Mouse (Mus musculus): ENCODE data around the gene Meltf. TPM values are rescaled to one million over a fixed set of nuclear protein-coding genes. Genes with fewer than 3 reads are reported as not detected.

The Meltf gene
- 0.09 TPM in 2 replicates for polyA plus RNA-seq (2016; fragmentation: Nextera tagmentation; extraction: Ambion mirVana)

DNA sequence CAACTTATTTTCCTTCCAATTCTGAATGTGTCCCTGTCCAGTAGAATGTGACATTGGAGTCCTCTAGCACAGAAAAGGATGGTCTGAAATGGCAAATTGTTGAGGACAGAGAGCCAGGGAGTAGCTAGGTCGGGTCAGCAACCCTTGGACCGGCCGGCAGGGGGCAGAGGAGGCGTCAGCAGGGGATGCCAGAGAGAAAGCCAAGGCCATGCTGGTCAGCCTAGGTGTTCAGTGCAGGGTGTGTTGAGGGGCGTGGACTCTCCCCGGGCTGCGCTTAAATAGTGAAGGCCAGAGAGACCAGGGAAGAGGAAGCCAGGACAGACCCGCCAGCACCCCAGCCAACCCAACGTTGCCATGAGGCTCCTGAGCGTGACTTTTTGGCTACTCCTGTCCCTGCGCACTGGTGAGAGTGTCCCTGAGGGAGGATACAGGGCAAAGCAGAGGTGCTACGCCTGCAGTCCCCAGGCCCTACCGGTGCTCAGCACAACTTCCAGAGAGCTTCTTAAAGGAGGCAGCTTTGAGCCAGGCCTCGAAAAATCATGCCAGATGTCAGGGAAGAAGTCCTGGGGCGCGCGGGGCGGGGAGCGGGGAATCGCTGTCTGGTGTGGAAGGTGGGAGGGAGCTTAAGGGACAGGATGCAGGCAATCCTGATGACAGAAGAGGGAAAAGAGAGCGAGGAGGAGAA, at the start of gene Meltf:
Gene Meltf, plus strand, starts transcription at position 238 of the 685 bp plus-strand sequence.
- WGBS: 37% methylated on average over 21 of the region's 21 CpGs
- H3K4me1 ChIP-seq: peaks cover 20% of the 10 kb centered on the region
- H3K9me3 ChIP-seq: no peaks in the 10 kb centered on the region
- no peak within 1 kb of the TSS for H3K4me2 ChIP-seq
- H3K9ac ChIP-seq: no peak within 1 kb of the TSS
- no peaks in the 10 kb centered on the region; the same call in 1 of the 2 replicates for H3K27me3 ChIP-seq
- 0 out of 2 replicates have a peak, but pooled peaks have one; percentile 71 for ATAC-seq (ENCODE audit: low FRiP score)
- H3K4me3 ChIP-seq (replicated peaks): no peak within 1 kb of the TSS
- H3K36me3 ChIP-seq (replicated peaks): peaks cover 13% of the 10 kb centered on the region
- no peak within 1 kb of the TSS for H3K27ac ChIP-seq

DNA sequence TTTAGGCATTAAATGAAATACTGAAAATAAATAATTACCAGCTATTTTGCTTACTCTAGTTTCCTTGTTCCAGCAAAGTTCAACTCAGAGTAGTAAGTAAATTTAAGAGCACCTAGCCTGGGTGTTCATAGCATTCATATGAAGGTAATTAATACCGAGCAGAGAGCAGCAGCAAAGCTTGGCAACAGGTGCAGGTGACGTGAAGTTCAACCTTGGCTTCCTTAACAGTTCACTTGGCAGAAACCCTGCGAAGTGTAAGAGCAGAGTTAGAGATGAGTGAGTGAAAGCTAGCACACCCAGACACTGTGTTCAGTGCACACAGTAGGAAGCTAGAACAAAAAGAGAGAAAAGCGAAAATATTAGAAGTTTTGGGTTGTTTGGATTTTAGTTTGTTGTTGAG, 47.9 kb upstream of the Meltf start:
- WGBS: 91% methylated on average over 4 of the region's 4 CpGs
- Histone ChIP-seq H3K27ac (no peak overlapping the region), H3K4me2 (no peak overlapping the region), H3K27me3 (no peaks in the 10 kb centered on the region), H3K4me1 (peaks cover 3% of the 10 kb centered on the region; the same call in 1 of the 2 replicates), H3K9ac (no peak overlapping the region), H3K36me3 (replicated peaks) (0 out of 2 replicates have a peak, but pooled peaks cover 5% of the 10 kb centered on the region), H3K9me3 (no peaks in the 10 kb centered on the region), H3K4me3 (replicated peaks) (no peak overlapping the region)
- no peak for ATAC-seq (ENCODE audit: low FRiP score)

DNA sequence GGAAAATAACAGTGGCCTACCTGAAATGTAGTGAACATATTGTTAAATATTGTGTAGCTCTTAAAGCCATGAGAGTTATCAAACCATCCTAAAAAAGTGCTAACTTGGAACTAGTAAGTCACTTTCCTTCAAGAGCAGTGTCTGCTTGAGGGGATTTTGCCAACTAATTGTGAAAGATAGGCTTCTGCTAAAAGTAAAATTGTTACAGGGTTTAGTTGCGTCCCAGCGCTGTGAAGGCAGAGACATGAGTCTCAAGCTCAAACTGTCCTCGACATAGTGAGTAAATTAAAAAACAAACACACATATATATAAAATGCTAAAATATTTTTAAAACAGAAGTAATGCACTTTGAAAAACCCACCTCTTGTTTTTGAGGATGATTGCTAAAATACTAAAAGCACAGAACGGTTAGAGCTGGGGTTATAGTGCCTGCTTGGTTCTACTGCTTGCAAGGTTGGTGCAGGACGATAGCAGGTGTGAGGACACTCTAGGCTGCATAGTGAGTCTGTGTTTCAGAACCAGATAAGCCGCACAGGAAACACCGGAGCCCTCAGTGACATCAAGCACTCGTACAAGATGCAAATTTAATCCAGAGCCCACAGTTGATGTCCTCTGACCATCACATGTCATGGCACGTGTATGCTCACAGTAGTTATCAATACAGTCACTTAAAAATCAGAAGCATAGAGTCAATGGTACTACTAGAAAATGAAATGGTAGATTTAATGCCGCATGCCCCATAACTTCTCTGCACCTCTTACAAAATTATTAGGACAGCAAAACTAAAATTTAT, 45.8 kb upstream of the Meltf start:
- WGBS: 95% methylated on average over 10 of the region's 10 CpGs
- H3K4me1 ChIP-seq: no peaks in the 10 kb centered on the region
- ATAC-seq (ENCODE audit: low FRiP score): no peak

DNA sequence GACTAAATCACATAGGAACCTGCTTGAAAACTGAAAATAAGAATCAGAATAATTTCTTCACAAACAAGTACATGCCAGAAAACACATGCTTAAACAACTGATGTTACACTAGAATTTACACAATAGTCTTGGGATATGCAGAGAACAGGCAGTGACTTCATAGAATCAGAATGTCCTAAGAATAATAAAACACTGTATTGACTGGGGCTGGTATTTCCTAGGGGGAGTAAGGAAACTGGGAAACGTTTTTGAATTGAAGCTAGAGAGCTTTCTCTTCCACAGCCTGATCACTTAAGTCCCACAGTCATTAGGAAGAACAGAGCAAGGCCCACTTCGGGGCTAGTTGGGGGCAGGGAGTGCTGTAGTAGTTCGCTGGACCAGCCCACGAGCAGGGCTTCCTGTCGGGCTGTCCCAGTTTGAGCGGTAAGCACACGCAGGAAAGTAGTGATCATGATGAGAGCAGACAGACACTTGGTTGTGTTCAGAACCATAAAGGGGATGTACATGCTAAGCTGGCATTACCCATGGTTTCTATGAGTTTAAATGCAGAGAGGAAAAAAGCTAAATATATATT, 44.5 kb upstream of the Meltf start:
- Histone ChIP-seq H3K4me1 (no peaks in the 10 kb centered on the region), H3K9ac (no peak overlapping the region), H3K27ac (0 out of 2 replicates have a peak overlapping the region, but pooled peaks have one; percentile 33), H3K27me3 (no peaks in the 10 kb centered on the region), H3K36me3 (replicated peaks) (peaks cover 9% of the 10 kb centered on the region; the same call in 1 of the 2 replicates), H3K4me2 (no peak overlapping the region), H3K9me3 (no peaks in the 10 kb centered on the region), H3K4me3 (replicated peaks) (no peak overlapping the region)
- 69% methylated on average over 7 of the region's 7 CpGs for WGBS
- ATAC-seq (ENCODE audit: low FRiP score): no peak

More for the DNA sequence above, 45.8 kb upstream of the Meltf start:
- Histone ChIP-seq H3K4me3 (replicated peaks) (no peak overlapping the region), H3K4me2 (no peak overlapping the region), H3K9me3 (no peaks in the 10 kb centered on the region), H3K27me3 (no peaks in the 10 kb centered on the region), H3K36me3 (replicated peaks) (peaks cover 9% of the 10 kb centered on the region; the same call in 1 of the 2 replicates), H3K27ac (no peak overlapping the region), H3K9ac (no peak overlapping the region)

DNA sequence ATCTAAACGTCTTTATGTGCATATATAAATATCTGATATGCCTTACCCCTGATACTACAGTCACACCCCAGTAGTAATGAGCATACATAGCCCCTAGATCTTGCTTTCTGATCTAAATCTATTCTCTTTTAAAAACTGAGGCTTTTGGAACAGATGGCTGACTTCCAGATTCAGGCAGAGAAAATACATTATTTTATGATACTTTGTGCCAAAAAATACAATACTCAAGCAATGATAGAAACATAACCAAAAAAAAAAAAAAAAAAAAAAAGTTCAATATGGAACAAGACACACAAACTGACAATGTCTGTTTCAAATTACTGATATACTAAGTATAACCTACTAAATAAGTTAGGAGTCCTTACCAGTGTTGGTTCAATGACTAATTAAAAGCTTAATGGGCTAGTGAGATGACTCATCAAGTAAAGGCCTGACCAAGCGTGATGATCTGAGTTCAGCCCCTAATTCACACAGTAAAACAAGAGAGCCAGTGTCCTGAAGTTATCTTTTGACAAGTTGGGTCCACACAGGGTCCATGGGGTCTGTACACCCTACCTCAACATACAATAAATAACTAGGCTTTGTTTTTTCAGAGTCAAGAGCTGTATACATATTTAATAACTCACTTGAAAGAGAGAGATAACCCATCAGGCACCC, 43.8 kb upstream of the Meltf start:
- Histone ChIP-seq H3K9me3 (no peaks in the 10 kb centered on the region), H3K9ac (no peak overlapping the region), H3K27ac (no peak overlapping the region), H3K36me3 (replicated peaks) (peaks cover 9% of the 10 kb centered on the region; the same call in 1 of the 2 replicates), H3K4me2 (no peak overlapping the region), H3K4me1 (no peaks in the 10 kb centered on the region), H3K4me3 (replicated peaks) (no peak overlapping the region), H3K27me3 (no peaks in the 10 kb centered on the region)
- peak; percentile 49; the same call in 1 of the 2 replicates for ATAC-seq (ENCODE audit: low FRiP score)
- 74% methylated on average over 2 of the region's 2 CpGs for WGBS

DNA sequence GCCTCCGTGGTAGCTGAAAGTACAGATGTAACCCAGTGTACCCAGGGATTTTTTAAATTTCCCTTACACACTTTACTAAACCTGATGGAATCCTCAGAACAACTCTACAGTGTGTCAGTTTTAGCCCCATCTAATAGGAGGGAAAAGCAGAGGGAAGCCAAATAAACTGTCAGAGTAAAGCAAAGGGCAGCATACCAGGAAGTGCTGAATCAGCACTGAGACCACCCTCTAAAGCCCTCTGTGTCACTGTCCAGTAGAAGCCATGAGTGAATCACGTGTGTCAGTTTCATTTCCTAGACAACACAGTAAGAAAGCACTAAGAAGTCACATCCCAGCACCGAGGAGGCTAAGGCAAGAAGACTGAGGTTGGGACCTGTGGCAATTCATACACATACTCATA, 41.2 kb upstream of the Meltf start:
- no peak for ATAC-seq (ENCODE audit: low FRiP score)
- peaks cover 8% of the 10 kb centered on the region; the same call in 1 of the 2 replicates for H3K36me3 ChIP-seq (replicated peaks)
- H3K27ac ChIP-seq: no peak overlapping the region
- H3K27me3 ChIP-seq: no peaks in the 10 kb centered on the region
- no peak overlapping the region for H3K4me2 ChIP-seq
- no peaks in the 10 kb centered on the region for H3K4me1 ChIP-seq
- H3K4me3 ChIP-seq (replicated peaks): no peak overlapping the region
- H3K9me3 ChIP-seq: no peaks in the 10 kb centered on the region
- H3K9ac ChIP-seq: no peak overlapping the region
- 83% methylated on average over 3 of the region's 3 CpGs for WGBS

DNA sequence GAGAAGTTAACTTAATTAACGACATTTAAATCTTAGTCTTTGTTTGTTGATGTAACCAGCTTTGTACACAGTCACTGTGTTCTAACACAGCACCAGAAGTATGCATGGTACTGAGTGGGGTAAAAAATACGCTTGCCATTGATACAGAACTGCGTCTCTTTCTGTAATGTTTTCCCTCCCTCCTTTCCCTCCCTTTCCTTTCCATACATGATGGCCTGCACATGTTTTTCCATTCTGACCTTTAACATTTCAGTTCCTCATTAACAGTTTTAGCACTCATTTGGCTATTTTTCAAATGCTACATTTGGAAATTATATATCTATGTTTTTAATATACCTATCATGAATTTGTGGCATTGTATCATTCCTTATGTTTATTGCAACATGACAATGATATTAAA, 34.4 kb upstream of the Meltf start:
- no peak overlapping the region for H3K27ac ChIP-seq
- peaks cover 4% of the 10 kb centered on the region; the same call in 1 of the 2 replicates for H3K36me3 ChIP-seq (replicated peaks)
- no peak for ATAC-seq (ENCODE audit: low FRiP score)
- H3K4me1 ChIP-seq: no peaks in the 10 kb centered on the region
- H3K9me3 ChIP-seq: no peaks in the 10 kb centered on the region
- no peak overlapping the region for H3K9ac ChIP-seq
- no peak overlapping the region for H3K4me2 ChIP-seq
- no peaks in the 10 kb centered on the region for H3K27me3 ChIP-seq
- 92% methylated on average over 3 of the region's 3 CpGs for WGBS
- H3K4me3 ChIP-seq (replicated peaks): no peak overlapping the region

DNA sequence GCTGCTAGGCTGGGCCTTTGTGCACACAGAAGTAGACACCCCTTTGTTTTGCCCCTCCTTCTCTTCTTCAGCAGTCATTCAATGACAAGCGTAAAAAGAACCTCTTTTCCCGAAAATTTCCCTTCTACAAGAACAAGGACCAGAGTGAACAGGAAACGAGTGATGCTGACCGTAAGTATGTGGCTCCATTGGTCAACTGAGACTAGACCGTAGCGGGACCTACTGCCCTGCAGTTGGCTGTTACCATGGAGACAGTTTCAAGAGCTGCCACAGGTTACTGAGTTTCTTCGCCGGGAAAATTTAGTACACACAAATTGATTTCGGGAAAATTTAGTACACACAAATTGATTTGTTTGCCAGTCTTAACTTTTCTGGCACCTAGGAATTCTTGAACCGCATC, 31.8 kb upstream of the Meltf start:
- Histone ChIP-seq H3K9ac (no peak overlapping the region), H3K27me3 (no peaks in the 10 kb centered on the region), H3K36me3 (replicated peaks) (no peaks in the 10 kb centered on the region; the same call in 1 of the 2 replicates), H3K9me3 (no peaks in the 10 kb centered on the region), H3K27ac (no peak overlapping the region), H3K4me2 (no peak overlapping the region), H3K4me3 (replicated peaks) (no peak overlapping the region), H3K4me1 (no peaks in the 10 kb centered on the region)
- ATAC-seq (ENCODE audit: low FRiP score): no peak
- WGBS: 65% methylated on average over 10 of the region's 10 CpGs

DNA sequence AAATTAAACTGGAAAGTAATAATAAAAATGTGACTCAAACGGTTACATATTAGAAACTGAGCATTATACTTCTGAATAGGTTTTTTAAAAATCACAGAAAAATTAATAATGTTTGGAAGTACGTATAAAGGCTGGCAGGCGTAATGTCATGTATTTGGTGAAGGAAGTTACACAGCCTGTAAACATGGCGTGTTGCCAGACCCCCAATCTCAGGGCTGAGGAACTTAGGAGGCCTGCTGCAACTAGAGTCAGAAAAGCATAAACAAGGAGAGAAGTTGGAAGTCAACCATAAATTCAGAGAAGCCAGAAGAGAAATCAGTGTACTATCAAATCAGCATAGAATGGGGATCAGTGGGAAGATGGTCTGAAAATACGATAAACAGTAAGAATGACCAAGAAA, 14.7 kb upstream of the Meltf start:
- peaks cover 7% of the 10 kb centered on the region for H3K9me3 ChIP-seq
- H3K4me2 ChIP-seq: no peak overlapping the region
- H3K9ac ChIP-seq: no peak overlapping the region
- 95% methylated on average over 5 of the region's 5 CpGs for WGBS
- no peak overlapping the region for H3K4me3 ChIP-seq (replicated peaks)
- H3K27me3 ChIP-seq: no peaks in the 10 kb centered on the region
- no peak overlapping the region for H3K27ac ChIP-seq
- H3K4me1 ChIP-seq: no peaks in the 10 kb centered on the region
- no peak for ATAC-seq (ENCODE audit: low FRiP score)
- peaks cover 74% of the 10 kb centered on the region for H3K36me3 ChIP-seq (replicated peaks)

DNA sequence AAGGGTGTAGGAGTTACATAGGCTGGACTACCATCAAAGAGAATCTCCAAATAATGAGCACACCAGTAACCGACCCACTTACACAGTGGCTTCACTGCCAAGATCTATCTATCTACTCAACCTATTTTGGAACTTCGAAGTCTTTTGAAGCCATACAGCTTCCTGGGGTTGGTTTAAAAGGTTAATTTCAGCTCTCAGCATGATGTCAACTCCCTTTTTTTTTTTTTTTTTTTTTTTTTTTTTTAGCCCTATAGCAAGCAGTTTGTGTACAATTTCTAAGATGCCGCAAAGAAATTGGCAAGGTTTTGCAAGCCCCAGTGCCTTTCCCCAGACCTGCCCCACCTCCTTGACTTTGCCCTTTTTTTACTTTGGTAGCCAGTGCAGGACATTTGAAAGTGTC, 13.4 kb upstream of the Meltf start:
- Histone ChIP-seq H3K9ac (no peak overlapping the region), H3K27me3 (no peaks in the 10 kb centered on the region), H3K4me1 (no peaks in the 10 kb centered on the region), H3K9me3 (peaks cover 7% of the 10 kb centered on the region), H3K4me2 (no peak overlapping the region), H3K4me3 (replicated peaks) (no peak overlapping the region), H3K27ac (no peak overlapping the region), H3K36me3 (replicated peaks) (peaks cover 66% of the 10 kb centered on the region)
- 50% methylated on average over 3 of the region's 3 CpGs for WGBS
- no peak for ATAC-seq (ENCODE audit: low FRiP score)

DNA sequence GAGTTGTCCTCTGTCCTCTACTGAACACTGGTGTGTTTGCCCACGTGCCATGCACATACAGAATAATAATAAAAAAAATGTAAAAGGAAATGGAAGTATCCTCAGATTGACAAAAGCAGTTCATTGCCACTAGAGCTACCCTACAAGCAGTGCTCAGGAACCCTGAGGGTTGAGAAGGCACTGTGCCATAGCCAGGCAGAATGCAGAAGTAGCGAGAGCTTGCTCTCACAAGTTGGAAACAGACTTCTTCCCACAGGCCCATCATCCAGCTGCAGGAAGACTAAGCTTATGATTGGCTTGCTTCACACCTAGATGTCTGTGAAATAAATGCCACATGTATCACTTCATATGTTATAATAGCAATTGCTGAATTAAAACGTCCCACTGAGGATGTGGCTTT, 11.7 kb upstream of the Meltf start:
- WGBS: 95% methylated on average over 3 of the region's 3 CpGs
- Histone ChIP-seq H3K27ac (no peak overlapping the region), H3K4me1 (no peaks in the 10 kb centered on the region), H3K4me3 (replicated peaks) (no peak overlapping the region), H3K4me2 (no peak overlapping the region), H3K27me3 (no peaks in the 10 kb centered on the region), H3K9ac (no peak overlapping the region), H3K9me3 (no peaks in the 10 kb centered on the region), H3K36me3 (replicated peaks) (peaks cover 62% of the 10 kb centered on the region)
- no peak for ATAC-seq (ENCODE audit: low FRiP score)

DNA sequence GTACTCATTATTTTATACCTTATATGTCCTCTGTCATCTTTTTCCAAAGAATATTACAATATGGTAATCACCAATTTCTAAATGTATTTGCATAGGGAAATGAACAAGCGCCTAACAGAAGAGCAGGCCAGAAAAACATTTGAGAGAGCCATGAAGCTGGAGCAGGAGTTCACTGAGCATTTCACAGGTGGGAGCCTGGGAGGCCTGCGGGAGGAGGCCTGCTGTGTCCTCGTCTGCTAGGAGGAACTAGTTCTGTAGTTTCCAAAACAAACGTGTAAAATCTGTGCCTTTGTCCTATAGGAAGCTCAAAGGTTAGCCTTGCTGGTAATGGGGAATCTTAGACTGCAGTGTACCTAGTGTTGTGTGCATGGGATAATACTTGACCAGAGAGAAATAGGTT, 10.9 kb upstream of the Meltf start:
- Histone ChIP-seq H3K36me3 (replicated peaks) (peaks cover 56% of the 10 kb centered on the region), H3K27me3 (no peaks in the 10 kb centered on the region), H3K4me2 (no peak overlapping the region), H3K4me3 (replicated peaks) (no peak overlapping the region), H3K27ac (no peak overlapping the region), H3K4me1 (no peaks in the 10 kb centered on the region), H3K9me3 (no peaks in the 10 kb centered on the region), H3K9ac (no peak overlapping the region)
- WGBS: 83% methylated on average over 4 of the region's 4 CpGs
- ATAC-seq (ENCODE audit: low FRiP score): no peak
